Mouse (Mus musculus) myocyte (in vitro differentiated cells): Measurements from ENCODE around the gene Nr1d1. TPM values are rescaled to one million over a fixed set of nuclear protein-coding genes. Genes with fewer than 3 reads are reported as not detected.

Source experiments
- H3K27me3 ChIP-seq: one replicate; pipeline ENCODE4 v1.6.1; 2011; ENCODE audit not compliant: control insufficient read depth, insufficient read depth, insufficient read length
- H3K36me3 ChIP-seq: one replicate; pipeline ENCODE4 v1.6.1; 2011; ENCODE audit not compliant: control insufficient read depth, insufficient read depth
- H3K4me2 ChIP-seq: one replicate; pipeline ENCODE4 v1.6.1; 2011; ENCODE audit warnings: low read depth, control low read depth
- H3K4me3 ChIP-seq: one replicate; pipeline ENCODE4 v1.5.1; 2011; ENCODE audit warnings: mild to moderate bottlenecking, control low read depth, moderate library complexity
- H3K79me2 ChIP-seq: one replicate; pipeline ENCODE4 v1.6.1; 2011; ENCODE audit not compliant: control insufficient read depth, insufficient read depth
- H3ac ChIP-seq: one replicate; pipeline ENCODE4 v1.6.1; 2011; ENCODE audit not compliant: control insufficient read depth, insufficient read length
- CEBPB ChIP-seq: IDR thresholded peaks from 2 replicates; pipeline ENCODE4 v1.6.1; 2011; ENCODE audit warnings: mild to moderate bottlenecking, moderate library complexity; ENCODE audit not compliant: poor library complexity, insufficient read depth, severe bottlenecking
- E2F4 ChIP-seq: IDR thresholded peaks from one replicate; pipeline ENCODE4 v1.6.1; 2011; ENCODE audit warnings: mild to moderate bottlenecking, control low read depth, moderate library complexity; ENCODE audit not compliant: insufficient read depth
- MAX ChIP-seq: IDR thresholded peaks from one replicate; pipeline ENCODE4 v1.6.1; 2011; ENCODE audit warnings: low read depth, mild to moderate bottlenecking, control low read depth
- MYOD1 ChIP-seq, 3 experiments: IDR thresholded peaks; one replicate each; pipeline ENCODE4 v1.6.1; 2011; ENCODE audit warnings: control low read depth in 2 of 3, low read depth in 2 of 3, mild to moderate bottlenecking in 2 of 3, moderate library complexity in 1 of 3; ENCODE audit not compliant: insufficient read length in 2 of 3, control insufficient read depth in 1 of 3
- MYOG ChIP-seq, 3 experiments: IDR thresholded peaks; one replicate each; pipeline ENCODE4 v1.6.1; 2011; ENCODE audit warnings: control low read depth in 2 of 3, low read depth in 2 of 3, mild to moderate bottlenecking in 2 of 3; ENCODE audit not compliant: insufficient read length in 2 of 3, control insufficient read depth in 1 of 3, insufficient read depth in 1 of 3
- POLR2A ChIP-seq: IDR thresholded peaks from one replicate; pipeline ENCODE4 v1.6.1; 2011; ENCODE audit warnings: low read depth, mild to moderate bottlenecking, control low read depth, moderate library complexity; ENCODE audit not compliant: insufficient read length
- POLR2AphosphoS2 ChIP-seq: IDR thresholded peaks from one replicate; pipeline ENCODE4 v1.6.1; 2011; ENCODE audit warnings: low read depth, control low read depth; ENCODE audit not compliant: insufficient read length
- REST ChIP-seq: IDR thresholded peaks from one replicate; pipeline ENCODE4 v1.6.1; 2011; ENCODE audit warnings: mild to moderate bottlenecking, control low read depth, moderate library complexity; ENCODE audit not compliant: insufficient read depth, insufficient read length
- SRF ChIP-seq: IDR thresholded peaks from one replicate; pipeline ENCODE4 v1.6.1; 2011; ENCODE audit warnings: low read depth; ENCODE audit not compliant: control insufficient read depth, insufficient read length
- TCF12 ChIP-seq: IDR thresholded peaks from one replicate; pipeline ENCODE4 v1.6.1; 2011; ENCODE audit warnings: mild to moderate bottlenecking, control low read depth; ENCODE audit not compliant: poor library complexity, insufficient read depth, severe bottlenecking
- TCF3 ChIP-seq: IDR thresholded peaks from one replicate; pipeline ENCODE4 v1.6.1; 2011; ENCODE audit warnings: low read depth, control low read depth; ENCODE audit not compliant: insufficient read length
- USF1 ChIP-seq: IDR thresholded peaks from one replicate; pipeline ENCODE4 v1.6.1; 2011; ENCODE audit warnings: low read depth, mild to moderate bottlenecking, control low read depth, moderate library complexity
- polyA plus RNA-seq: library from polyadenylated mRNA; unstranded; fragments of >200 nt; fragmentation: generic; extraction: Trizol; gene quantifications from one replicate; pipeline ENCODE4 v1.2.1, GENCODE M21; 2012; ENCODE audit warnings: missing spikeins

Nr1d1 gene
- polyA plus RNA-seq, 1 experiment: 49.1 TPM

- Histone ChIP-seq H3ac (no peak overlapping the region), H3K27me3 (no peaks in the 10 kb centered on the region), H3K36me3 (peaks cover 10% of the 10 kb centered on the region), H3K4me2 (peak overlapping the region; percentile 5), H3K79me2 (peaks cover 7% of the 10 kb centered on the region), H3K4me3 (no peak overlapping the region)
- TF ChIP-seq REST (no peak), TCF12 (no peak)
Measured at GRCm38 (mm10) chr11:98731134-98731533, 44.0 kb downstream of the Nr1d1 start.

DNA sequence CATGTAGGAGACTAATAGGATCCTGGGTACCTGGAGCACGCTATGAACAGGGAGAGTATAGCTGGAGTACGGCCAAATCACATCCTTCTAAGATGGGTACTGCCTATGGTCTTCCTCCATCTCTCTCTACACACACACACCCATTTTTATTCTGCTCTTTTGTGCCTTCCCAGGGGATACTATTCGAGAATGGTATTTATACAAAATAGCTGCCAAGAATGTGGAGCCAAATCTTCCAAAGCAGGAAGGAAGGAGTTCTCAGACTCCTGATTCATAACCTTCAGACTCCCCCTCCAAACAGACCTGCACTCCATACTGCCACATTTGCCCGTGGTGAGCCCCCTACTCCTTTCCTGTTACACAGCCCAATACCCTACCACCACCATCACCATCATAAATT, 44.4 kb downstream of the Nr1d1 start:
- Histone ChIP-seq H3K79me2 (peaks cover 7% of the 10 kb centered on the region), H3K4me2 (peak overlapping the region; percentile 5), H3K4me3 (no peak overlapping the region), H3ac (no peak overlapping the region), H3K27me3 (no peaks in the 10 kb centered on the region), H3K36me3 (peaks cover 10% of the 10 kb centered on the region)
- TF ChIP-seq MYOG (IDR thresholded peaks at IDR 0.05; ENCODE audit: control insufficient read depth in 1 of 3, insufficient read depth in 1 of 3, insufficient read length in 2 of 3, low read depth in 2 of 3): no peak
- TF ChIP-seq MAX: no peak
- TF ChIP-seq SRF: no peak
- no peak for TF ChIP-seq MYOD1 (IDR thresholded peaks at IDR 0.05; ENCODE audit: control insufficient read depth in 1 of 3, insufficient read length in 2 of 3, low read depth in 2 of 3)
- TF ChIP-seq TCF12: no peak
- no peak for TF ChIP-seq POLR2A
- TF ChIP-seq TCF3: no peak

GRCm38 (mm10) chr11:98729119-98729588, 46.0 kb downstream of the Nr1d1 start, which contains the start of gene Med24:
Gene Med24 (minus strand): TSS chr11:98729435.
- Histone ChIP-seq H3K27me3 (no peaks in the 10 kb centered on the region), H3ac (no peak within 1 kb of the TSS), H3K79me2 (peaks cover 7% of the 10 kb centered on the region), H3K36me3 (peaks cover 10% of the 10 kb centered on the region), H3K4me2 (peak within 1 kb of the TSS; percentile 99), H3K4me3 (peak within 1 kb of the TSS; percentile 55)
- no peak for TF ChIP-seq CEBPB
- TF ChIP-seq POLR2AphosphoS2: no peak
- TF ChIP-seq TCF3: no peak
- no peak for TF ChIP-seq USF1
- TF ChIP-seq POLR2A: no peak
- no peak for TF ChIP-seq REST
- no peak for TF ChIP-seq TCF12
- no peak for TF ChIP-seq E2F4

- peaks cover 7% of the 10 kb centered on the region for H3K79me2 ChIP-seq
- TF ChIP-seq MYOD1 (IDR thresholded peaks at IDR 0.05; ENCODE audit: control insufficient read depth in 1 of 3, insufficient read length in 2 of 3, low read depth in 2 of 3): no peak
- H3ac ChIP-seq: no peak overlapping the region
- no peaks in the 10 kb centered on the region for H3K27me3 ChIP-seq
- peaks cover 10% of the 10 kb centered on the region for H3K36me3 ChIP-seq
- H3K4me2 ChIP-seq: no peak overlapping the region
- H3K4me3 ChIP-seq: no peak overlapping the region
Measured at GRCm38 (mm10) chr11:98725926-98726506, 49.1 kb downstream of the Nr1d1 start.

DNA sequence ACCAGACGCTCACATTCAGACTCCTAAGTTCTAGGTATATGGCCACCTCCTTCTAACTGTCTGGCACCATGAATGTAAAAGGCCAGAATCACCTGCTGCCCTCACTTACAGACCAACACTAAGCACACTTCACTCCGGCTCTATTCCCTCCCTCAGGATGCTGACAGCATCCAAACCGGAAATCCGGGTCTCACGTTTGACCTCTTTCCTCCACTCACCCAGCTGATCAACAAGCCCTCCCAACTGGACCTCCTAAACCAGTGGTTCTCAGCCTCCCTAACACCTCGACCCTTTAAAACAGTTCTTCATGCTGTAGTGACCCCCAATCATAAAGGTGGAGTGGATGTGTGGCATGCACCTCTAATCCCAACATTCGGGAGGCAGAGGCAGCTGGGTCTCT, 52.0 kb downstream of the Nr1d1 start:
- Histone ChIP-seq H3K4me3 (no peak overlapping the region), H3K79me2 (no peaks in the 10 kb centered on the region), H3ac (no peak overlapping the region), H3K4me2 (no peak overlapping the region), H3K36me3 (peaks cover 10% of the 10 kb centered on the region), H3K27me3 (no peaks in the 10 kb centered on the region)
- TF ChIP-seq E2F4: no peak
- TF ChIP-seq SRF: no peak

- TF ChIP-seq POLR2AphosphoS2: no peak
- no peak for TF ChIP-seq E2F4
- TF ChIP-seq TCF3: no peak
- no peak for TF ChIP-seq MYOG (IDR thresholded peaks at IDR 0.05; ENCODE audit: control insufficient read depth in 1 of 3, insufficient read depth in 1 of 3, insufficient read length in 2 of 3, low read depth in 2 of 3)
- no peak for TF ChIP-seq USF1
- TF ChIP-seq MYOD1 (IDR thresholded peaks at IDR 0.05; ENCODE audit: control insufficient read depth in 1 of 3, insufficient read length in 2 of 3, low read depth in 2 of 3): no peak
- TF ChIP-seq CEBPB: no peak
- TF ChIP-seq TCF12: no peak
- TF ChIP-seq SRF: no peak
- no peak for TF ChIP-seq POLR2A
- no peak for TF ChIP-seq REST
- no peak for TF ChIP-seq MAX
- H3K27me3 ChIP-seq: no peaks in the 10 kb centered on the region
- no peaks in the 10 kb centered on the region for H3K79me2 ChIP-seq
- no peaks in the 10 kb centered on the region for H3K36me3 ChIP-seq
- H3K4me3 ChIP-seq: no peak overlapping the region
- no peak overlapping the region for H3ac ChIP-seq
- no peak overlapping the region for H3K4me2 ChIP-seq
Measured at GRCm38 (mm10) chr11:98721458-98722226, 53.5 kb downstream of the Nr1d1 start.
